Mouse (Mus musculus): ENCODE measurements around the gene H3f3b.
"Not testable (repeated sequence)": the region's sequence is repeated elsewhere in the genome, so short reads cannot be mapped to it uniquely, and the experiment has no call there.

H3f3b gene

DNA sequence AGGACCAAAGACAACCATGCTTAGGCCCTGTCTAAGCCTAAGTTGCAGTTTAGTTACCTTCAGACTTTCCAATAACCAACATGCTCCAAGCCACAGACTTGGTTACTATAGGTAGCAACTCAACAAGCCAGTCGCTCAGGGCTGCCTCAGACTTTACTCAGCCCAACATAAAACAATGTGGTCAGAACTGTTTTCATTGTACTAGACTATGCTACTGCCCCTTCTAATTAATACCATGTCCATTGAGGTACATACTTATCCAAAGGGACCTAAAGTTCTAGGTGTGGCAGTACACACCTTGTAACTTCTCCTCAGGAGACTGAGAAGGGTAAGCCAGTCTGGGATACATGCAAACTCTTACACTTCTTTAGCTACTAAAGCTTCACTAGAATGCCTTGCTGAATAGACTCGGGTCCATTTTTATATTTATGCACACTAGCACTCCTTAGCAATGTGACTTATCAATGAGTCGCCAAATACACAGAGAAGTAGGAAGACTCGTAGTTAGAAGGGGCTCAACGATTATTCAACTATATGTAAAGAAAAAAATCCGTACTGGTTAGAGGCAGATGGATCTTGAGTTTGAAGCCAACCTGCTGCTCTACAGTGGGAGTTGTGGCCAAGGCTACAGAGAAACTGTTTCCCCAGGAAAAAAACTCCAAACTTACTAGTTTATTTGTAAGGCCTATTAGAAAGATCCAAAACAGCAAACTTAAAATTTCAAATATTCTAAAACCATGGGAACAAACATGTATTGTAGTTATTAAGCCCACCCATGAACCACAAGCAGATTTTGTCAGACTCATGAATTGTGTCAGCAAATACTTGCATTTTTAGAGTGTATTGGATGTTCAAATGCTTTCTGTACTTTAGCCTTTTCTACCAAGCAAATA lies 6.2 kb downstream of the H3f3b start:
- DNase-seq (ENCODE audit: extremely low spot score, low read depth, low spot score) = no peak

- DNase-seq (ENCODE audit: extremely low spot score, low read depth, low spot score) = no peak
These were observed 7.2 kb downstream of the H3f3b start for GRCm38 (mm10) chr11:116020519-116020922.

GRCm38 (mm10) chr11:116019976-116020411 lies 7.8 kb downstream of the H3f3b start:
- no peak for DNase-seq (ENCODE audit: extremely low spot score, low read depth, low spot score)

GRCm38 (mm10) chr11:116019360-116019791 lies 8.4 kb downstream of the H3f3b start:
- no peak for DNase-seq (ENCODE audit: extremely low spot score, low read depth, low spot score)

- DNase-seq (ENCODE audit: extremely low spot score, low read depth, low spot score) = not testable (repeated sequence)
These were observed 8.9 kb downstream of the H3f3b start for GRCm38 (mm10) chr11:116018867-116019266.

DNA sequence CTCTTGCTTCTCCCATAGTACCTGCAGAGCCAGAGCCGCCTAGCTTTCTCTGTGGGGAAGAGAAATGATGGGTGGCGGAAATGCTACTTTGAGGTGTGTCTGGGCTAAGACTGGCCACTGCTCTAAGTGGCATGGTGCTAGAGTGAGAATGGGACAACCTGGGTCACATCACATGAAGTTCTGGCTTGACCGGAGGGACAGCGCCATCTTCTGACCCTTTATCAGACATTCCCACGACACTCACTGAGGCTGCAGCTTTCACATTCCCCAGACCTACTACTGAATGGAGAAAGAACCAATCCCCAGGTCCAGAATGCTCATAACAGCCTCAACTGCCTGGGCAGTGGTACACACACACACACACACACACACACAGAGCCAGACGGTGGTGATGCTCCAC lies 9.7 kb downstream of the H3f3b start:
- DNase-seq (ENCODE audit: extremely low spot score, low read depth, low spot score) = no peak

DNA sequence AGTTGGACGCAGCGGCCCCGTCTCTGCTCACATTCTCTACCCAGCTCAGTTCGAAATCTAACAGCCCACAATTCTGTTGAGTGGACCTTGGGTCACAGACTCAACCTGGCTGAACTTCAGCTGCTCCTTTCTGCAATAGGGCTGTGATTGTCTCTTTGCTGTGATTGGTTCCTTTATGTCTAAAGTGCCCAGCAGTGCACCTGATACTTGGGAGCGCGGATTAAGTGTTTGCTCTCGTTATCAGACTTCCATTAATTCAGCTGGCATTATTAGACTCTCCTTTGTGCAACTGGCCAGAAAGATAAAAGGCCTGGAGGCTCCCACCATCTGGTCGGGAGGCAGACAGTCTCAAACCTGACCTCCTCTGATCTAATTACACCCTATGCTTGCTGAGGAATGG lies 12.9 kb downstream of the H3f3b start:
- no peak for DNase-seq (ENCODE audit: extremely low spot score, low read depth, low spot score)

DNA sequence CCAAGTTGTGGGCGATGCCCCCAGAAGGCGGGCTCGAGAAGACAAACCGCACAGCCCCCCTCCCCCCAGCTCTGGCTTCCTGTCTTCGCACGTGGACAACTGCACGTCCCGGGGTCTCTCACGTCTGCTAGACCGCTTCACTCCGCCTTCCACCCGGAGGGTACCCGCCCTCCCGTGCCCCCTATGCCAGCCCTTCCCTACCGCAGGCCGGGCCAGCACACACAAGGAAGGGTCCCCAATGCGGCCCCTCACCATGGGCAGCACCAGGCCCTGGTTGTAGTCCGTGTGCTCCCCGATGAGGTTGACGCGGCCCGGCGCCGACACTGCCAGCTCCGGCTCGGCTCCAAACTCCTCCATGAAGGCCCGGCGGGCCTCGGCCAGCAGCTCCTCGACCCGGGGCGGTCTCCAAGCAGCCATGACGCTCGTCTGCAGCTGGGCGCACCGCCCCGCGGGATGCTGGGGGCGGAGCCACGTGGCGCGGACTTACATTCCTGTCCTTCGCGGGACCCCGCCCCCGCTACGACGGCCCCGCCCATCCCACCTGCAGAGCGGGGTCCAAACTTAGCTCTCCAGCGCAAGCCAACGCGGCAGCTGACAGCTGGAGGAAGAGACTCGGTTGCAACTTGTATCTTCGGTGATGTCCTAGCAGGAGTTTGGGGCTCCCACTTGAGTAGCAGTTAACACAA lies 15.4 kb downstream of the H3f3b start, which contains the start of gene Galk1:
Galk1 (minus strand) TSS at position 458 of the 686 bp plus-strand sequence.
- no peak for DNase-seq (ENCODE audit: extremely low spot score, low read depth, low spot score)

- no peak for DNase-seq (ENCODE audit: extremely low spot score, low read depth, low spot score)
These were observed 16.1 kb downstream of the H3f3b start for GRCm38 (mm10) chr11:116011529-116012261.

DNA sequence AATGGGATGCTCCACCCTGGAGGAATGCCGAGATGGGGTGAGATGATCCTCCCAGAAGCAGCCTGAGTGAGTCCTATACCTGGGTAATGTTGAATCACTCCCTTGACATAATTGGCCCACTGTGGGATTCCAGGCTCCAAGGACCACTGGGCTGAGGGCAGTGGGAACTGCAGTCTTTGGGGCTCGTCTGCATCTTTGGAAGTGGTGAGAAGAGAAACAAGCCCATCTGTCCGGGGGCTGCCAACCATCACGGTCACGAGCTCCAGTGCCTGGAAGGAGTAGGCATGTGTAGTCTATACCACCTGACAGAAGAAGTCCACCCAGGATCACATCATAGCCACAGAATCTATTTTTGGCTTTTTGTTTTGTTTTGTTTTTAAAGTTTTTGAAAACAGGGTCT lies 16.8 kb downstream of the H3f3b start:
- no peak for DNase-seq (ENCODE audit: extremely low spot score, low read depth, low spot score)

DNA sequence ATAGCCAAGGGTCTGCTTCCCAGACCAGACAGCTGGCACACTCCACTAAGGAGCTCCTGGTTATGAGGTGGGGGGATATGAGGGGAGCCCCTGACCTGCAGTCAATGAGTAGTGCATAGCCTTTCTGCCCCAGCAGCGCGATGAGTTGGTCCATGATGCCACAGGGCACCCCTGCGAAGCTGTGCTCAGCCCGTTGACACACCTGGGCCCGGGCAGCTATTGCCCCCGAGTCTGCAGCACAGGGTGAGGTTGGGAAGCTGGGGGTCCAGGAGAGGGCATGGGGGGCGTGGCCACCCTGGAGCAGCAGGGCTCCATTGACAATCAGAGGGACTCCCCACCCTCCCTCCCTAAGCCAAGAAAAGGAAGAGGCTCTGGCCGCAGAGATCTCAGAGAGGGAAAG lies 17.6 kb downstream of the H3f3b start:
- no peak for DNase-seq (ENCODE audit: extremely low spot score, low read depth, low spot score)

DNA sequence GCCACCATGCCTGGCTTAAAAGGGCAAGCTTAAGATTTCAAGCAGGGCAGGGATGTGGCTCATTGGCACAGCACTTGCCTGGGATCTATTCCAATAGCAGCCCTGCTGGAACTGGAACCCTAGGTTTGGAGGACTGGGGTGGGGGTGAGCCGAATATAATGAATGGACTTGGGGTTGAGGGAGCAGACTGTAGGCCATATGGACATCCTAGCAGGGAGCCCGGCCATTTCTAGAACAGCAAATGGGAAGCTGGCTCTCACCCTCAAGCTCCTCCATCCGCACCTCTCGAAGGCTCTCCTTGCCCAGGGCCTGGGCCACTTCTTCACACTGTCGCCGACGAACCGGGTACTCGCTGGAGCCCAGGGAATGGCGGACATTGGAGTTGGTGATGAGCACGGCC lies 18.1 kb downstream of the H3f3b start:
- DNase-seq (ENCODE audit: extremely low spot score, low read depth, low spot score) = no peak

DNA sequence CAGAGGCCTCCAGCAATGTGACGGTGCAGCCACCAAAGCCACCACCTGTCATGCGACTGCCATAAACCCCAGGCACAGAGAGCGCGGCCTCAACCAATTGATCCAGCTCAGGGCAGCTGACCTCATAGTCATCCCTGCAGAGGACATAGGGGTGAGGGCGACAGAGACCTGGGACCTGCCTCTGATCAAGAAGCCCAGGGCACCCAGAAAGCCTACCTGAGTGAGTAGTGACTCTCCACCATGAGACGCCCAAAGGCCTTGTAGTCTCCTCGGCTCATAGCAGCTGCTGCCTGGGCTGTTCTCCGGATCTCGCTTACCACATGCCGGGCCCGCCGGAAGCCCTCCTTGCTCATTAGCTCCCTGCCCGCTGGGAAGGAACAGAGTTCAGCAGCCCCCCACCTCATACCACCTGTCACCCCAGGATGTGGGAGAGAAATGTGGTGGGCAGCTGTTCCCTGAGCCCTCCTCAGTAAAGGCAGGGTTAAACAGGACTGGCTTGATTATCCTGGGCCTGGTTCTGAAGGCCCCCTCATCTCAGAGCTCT lies 18.9 kb downstream of the H3f3b start:
- DNase-seq (ENCODE audit: extremely low spot score, low read depth, low spot score) = no peak

GRCm38 (mm10) chr11:116008411-116008810 lies 19.4 kb downstream of the H3f3b start:
- DNase-seq (ENCODE audit: extremely low spot score, low read depth, low spot score) = no peak

DNA sequence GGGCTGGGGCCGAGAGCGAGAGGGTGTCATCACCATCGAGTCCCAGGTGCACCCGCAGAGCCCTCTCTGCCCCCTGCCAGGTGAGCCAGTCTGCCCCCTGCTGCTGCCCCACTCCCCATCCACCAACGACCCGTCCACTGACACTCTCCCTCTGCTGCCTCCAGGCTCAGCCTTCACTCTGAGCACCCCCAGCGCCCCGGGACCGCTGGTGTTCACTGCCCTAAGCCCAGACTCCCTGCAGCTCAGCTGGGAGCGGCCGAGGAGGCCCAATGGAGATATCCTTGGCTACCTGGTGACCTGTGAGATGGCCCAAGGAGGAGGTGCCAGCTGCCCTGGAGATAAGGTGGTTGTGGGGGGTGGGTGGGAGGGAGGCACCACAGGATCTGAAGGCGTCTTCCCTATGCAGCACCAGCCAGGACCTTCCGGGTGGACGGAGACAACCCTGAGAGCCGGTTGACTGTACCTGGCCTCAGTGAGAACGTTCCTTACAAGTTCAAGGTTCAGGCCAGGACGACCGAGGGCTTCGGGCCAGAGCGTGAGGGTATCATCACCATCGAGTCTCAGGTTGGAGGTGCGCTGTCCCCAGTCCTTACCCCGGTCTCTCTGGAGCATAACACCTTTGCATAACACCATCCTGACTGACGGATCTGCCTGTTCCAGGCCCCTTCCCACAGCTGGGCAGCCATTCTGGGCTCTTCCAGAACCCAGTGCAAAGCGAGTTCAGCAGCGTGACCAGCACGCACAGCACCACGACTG lies 20.5 kb downstream of the H3f3b start:
- DNase-seq (ENCODE audit: extremely low spot score, low read depth, low spot score) = no peak

- no peak for DNase-seq (ENCODE audit: extremely low spot score, low read depth, low spot score)
These were observed 21.9 kb downstream of the H3f3b start for GRCm38 (mm10) chr11:116005701-116006419.

GRCm38 (mm10) chr11:116004840-116005700 lies 22.7 kb downstream of the H3f3b start:
- DNase-seq (ENCODE audit: extremely low spot score, low read depth, low spot score) = no peak

- DNase-seq (ENCODE audit: extremely low spot score, low read depth, low spot score) = no peak
These were observed 23.5 kb downstream of the H3f3b start for GRCm38 (mm10) chr11:116004186-116004823.

Measured in hindlimb bud, embryonic 11.5 days (tissue).